Mouse (Mus musculus): ENCODE results near the gene Otog.

Gene Otog

DNA sequence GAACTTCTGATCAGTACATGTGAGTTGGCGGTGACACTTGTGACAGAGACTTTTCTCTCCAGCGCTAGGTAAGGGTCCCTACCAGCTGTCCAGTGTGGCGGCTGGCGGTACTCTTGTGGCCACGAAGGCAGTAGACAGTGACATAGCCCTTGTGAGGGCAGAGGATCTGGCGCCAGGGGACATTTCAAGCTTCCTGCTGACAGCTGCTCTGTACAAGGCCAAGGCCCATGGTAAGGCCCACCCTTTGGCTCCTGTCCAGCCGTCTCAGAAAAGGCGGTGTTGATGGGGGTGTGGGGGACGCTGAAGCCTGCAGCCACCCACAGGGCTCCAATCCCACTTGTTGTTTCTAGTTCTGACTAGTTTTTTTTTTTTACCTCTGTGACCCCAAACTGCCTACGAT is 42.9 kb downstream of the Otog start:
- DNase-seq (ENCODE audit: low spot score in 2 of 2) = peak in 1 of 2 experiments; percentile 4

DNA sequence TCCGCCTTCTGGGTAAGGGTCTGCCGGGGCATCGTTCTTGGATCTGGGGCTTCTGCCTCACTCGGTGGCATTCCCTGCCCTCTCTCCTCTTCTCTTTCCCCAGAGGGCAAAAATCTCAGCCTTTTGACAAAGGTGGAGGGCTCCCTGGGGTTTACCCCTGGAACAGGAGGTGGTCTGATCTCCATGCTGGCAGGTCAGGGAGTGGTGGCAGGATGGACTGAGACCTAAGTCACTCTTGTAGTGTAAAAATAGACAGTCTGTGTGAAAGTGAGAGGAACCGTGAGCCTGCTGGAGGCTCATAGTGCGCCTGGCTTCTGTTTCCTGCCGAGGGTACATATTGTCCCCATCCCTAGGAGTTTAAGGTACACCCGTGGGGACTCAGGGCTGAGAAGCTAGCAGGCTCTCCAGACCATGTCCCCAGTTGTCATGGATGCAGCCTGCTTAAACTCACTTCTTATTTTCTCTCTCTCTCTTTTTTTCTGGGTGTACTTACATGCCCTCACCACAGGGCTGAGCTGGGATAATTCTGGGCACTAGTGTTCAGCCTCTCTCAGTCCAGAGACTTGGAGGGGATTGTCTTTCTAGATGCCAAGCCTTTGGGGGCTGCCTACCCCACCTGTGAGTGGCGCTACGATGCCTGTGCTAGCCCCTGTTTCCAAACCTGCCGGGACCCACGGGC is 44.5 kb downstream of the Otog start:
- DNase-seq (ENCODE audit: low spot score in 2 of 2) = no peak

DNA sequence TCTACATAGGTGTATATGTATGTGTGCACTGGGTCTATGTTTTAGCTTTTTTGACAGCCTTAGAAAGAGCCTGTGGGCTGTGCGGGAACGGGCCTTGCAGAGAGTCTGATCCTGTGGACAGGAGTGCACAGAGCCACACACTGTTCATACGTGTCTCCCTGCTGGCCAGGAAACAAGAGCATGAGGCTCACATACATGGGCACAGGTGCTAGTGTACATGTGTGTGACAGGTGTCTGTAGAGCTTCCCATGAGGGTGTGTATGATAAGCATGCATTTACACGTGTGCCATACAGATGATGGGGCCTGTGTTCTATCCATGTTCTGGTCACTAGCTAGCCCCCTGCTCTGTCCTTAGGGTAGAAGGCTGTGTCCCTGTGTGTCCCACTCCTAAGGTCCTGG is 45.6 kb downstream of the Otog start:
- no peak for DNase-seq (ENCODE audit: low spot score in 2 of 2)

DNA sequence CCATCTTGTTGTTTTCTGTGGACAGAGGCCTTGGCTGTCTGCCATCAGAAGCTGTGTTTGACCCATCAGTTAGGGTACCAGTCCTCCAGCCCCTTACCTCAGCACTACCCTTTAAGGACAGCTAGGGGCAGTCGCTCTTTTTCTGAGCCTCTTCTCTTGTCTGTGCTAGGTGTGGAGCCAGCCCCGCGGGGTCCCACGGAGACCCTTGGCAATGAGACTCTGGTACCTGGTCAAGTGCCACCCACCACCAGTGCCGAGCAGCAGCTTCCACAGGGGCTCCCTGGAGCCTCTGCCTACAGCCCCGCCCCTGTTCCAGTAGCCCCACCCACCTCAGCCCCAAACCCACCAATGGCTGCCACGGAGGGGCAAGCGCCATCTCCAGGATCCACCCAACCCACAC is 46.3 kb downstream of the Otog start:
- no peak for DNase-seq (ENCODE audit: low spot score in 2 of 2)

DNA sequence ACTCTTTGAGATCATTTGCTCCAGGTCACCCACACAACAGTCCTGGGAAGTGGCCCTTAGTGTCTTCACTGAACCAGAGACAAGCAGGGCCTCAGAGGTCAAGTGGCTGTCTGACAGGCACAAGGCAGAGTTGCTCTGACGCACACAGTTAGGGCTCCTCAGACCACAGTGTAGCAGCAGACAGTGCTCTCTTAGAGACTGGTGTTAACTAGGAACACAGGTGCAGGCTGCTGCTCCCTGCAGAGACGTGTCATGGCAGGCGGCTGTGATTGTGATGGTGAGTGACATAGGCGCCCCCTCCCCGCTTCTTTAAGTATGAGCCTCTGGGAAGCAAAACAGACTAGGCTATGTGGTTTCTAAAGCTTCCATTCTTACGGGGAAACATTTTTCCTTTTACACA is 55.5 kb downstream of the Otog start:
- DNase-seq (ENCODE audit: low spot score in 2 of 2) = no peak

DNA sequence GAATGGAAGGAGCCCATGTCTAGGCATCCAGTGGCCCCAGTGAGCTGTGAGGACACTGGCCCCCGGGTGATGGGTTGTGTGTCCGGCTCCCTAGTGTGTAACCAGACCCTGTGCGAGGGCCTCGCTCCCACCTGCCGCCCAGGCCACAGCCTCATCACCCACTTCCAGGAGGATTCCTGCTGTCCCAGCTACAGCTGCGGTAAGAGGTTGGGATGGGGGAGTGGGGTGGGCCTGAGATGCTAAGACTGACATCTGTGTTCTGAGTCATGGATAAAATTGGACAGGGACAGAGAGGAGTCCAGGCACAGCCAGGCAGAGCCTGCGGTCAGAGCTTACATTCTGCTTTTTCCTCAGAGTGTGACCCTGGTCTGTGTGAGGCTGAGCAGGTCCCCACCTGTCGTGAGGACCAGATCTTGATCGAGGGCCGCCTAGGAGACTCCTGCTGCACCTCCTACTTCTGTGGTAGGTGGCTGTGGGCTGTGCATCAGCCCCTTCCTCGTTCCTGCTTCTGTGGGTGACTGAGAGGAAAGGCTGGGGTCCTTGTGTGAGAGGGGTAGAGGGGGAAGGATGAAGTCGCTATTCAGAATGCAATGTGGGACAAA is 60.3 kb downstream of the Otog start:
- no peak for DNase-seq (ENCODE audit: low spot score in 2 of 2)

DNA sequence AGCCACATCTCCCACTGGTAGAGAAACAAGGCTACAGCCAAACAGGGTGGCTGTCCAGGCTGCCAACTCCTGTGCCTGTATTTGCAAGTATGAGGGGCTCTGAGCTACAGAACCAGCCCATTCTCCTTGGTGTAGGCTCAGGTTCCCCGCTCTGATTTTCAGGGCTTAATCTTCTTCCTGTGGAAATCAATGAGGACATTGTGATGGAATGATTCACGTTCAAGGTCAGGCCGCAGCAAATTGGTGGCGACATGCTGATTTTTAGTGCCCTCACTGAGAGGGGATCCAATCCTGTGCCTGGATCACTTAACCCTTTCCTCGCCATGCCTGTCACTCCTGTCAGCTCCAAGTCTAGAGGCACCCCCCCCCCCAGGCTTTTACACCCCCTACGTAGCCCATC is 72.7 kb downstream of the Otog start:
- no peak for DNase-seq (ENCODE audit: low spot score in 2 of 2)

DNA sequence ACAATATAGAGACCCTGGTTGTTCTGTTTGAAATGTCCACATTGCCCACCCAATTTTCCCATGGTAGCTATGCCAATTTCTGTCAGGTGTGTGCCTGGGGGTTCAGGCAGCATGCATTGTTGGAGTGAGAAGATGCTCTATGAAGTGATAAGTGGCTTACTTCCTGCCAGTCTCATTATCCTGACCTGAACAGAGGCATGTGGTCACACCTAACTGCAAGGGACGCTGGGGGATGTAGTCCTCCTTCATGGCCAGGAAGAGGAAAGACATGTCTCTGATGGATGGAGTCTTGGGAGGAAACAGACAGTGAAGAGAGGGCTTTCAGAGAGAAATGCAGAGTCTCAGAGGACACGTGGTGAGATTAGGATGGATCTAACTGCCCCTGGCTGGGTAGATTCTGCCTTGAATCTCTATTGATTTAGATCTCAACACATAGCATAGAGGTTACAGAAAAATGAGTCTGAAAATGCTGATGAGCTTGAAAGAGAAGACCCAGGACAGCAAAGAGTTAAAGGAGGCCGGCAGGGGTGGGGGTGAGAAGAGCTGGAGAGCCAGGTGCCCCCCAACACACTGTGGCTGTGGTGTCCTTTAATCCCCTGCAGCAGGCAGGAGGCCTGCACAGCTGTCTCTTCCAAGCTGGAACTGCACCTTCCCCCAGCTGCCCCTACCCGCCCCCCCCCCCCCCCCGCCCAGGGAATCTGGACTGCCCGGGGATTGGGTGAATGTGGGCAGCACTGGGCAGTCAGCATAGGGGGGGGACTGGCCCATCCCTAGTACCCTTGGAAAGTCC is 73.6 kb downstream of the Otog start:
- DNase-seq (ENCODE audit: low spot score in 2 of 2) = no peak

DNA sequence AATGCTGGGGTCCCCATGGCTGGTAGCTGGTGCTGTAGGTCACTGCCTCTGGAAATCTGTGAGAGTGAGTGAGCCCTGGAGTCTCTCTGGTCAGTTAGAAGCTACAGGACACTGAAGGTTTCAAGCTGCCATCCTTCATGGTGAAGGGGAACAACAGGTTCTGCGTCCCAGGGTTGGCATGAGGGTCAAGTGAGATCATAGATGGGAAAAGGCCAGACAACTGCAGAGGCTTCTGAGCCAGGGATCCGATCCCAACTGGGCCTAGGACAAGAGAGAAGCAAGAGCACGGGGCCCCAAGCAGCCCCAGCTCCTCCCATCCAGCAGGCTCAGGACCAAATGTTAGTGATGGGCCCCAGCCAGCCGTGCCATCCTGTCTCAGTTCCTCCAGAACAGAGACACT is 74.9 kb downstream of the Otog start:
- no peak for DNase-seq (ENCODE audit: low spot score in 2 of 2)

DNA sequence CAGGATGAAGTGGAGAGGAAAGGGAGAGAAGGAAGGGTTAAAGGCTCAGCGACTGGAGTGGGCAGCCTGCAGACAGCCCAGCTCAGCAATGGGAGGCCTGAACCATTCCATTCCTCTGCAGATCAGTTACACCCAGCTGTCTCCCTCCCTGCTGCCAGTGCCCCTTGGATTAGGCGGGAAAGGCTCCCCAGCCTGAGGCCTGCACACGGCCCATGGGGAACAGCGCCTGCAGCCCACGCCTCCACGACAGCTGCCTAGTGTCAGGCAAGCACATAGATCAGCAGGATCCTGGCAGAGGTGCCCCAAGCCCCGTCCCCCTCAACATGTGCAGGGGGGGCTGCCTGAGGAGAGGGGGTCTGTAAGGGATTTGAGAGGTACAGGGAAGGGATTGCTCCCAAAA is 76.2 kb downstream of the Otog start:
- no peak for DNase-seq (ENCODE audit: low spot score in 2 of 2)

DNA sequence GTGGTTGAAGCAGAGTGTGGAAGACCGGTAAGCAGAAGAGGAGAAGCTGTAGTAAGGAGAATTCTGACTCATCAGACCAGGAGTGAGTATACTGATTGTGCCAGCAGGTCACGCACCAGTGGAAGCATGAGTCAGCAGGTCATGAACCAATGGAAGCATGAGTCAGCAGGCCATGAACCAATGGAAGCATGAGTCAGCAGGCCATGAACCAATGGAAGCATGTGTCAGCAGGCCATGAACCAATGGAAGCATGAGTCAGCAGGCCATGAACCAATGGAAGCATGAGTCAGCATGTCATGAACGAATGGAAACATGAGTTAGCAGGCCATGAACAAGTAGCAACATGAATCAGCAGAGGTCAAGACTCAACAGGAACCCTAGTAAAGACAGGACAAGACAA is 80.5 kb downstream of the Otog start:
- DNase-seq (ENCODE audit: low spot score in 2 of 2) = no peak

DNA sequence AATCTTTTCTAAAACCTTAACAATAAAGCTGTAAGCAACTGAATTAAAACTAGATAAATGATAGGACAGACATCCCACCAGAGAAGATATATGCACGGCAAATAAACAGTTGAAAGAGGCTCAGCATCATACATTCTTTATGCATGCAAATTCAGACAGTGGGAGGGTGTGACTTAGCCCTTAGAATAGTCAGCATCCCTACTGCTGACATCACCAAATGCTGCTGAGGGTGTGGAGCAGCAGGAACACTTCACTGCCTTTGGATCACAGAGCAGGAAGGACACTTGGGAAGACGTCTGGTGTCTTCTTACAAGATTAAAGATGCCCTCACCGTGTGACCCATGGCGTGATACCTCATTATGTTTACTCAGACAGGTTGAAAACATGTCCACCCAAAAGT is 87.1 kb downstream of the Otog start:
- DNase-seq (ENCODE audit: low spot score in 2 of 2) = no peak

DNA sequence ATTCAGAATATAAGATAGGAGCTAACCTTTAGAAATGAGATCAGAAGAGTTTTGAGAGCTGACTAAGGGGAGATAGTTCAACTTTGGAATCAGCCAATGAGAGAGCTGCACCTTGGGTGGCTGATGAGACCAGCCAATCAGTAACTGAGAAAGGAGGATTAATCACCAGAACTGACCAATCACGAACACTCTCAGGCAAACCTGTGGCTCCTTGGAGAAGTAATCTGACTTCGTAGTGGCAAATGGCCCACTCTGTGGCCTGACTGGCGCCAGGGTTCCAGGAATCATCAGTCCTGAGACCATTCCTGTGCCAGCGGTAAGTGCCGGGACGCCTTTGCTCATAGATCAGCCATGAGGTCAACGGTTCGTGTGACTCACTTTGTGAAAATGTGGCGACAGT is 96.6 kb downstream of the Otog start:
- no peak for DNase-seq (ENCODE audit: low spot score in 2 of 2)

DNA sequence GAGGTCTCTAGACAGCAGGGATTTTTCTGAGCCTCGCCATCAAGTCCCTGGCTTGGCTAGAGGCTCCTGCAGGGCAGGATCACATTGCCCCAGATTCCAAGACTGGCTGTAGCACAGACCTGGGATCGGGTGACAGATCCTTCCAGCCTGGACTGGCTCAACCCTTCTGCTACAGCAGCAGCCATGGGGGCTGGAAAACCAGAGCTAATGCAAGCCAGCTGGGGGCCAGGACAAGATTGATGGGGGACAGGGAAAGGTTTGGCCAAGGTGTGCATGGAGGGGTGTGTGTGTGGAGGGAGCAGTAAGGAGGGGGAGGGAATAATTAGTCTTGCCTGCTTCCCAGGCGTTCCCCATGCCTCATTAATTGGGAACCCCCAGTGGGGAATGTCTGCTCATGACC is 99.0 kb downstream of the Otog start:
- DNase-seq (ENCODE audit: low spot score in 2 of 2) = no peak

DNA sequence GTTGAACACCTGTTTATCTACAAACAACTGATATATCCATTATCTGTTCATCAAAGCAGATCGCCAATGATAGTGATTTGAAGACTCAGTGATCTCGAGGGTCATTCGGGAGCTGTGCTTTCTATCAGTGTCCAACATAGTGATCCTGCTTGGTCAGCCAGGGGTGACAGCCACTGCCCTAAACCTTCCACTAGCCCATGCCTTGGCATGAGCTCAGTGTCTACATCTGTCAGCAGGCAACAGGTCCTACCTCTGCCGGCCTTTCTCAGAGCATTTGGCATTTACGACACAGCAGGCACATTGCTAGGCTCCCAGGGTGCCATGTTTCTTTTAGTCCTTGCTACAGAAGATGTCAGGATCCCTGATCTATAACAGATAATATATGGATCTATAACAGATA is 99.5 kb downstream of the Otog start:
- DNase-seq (ENCODE audit: low spot score in 2 of 2) = no peak

DNA sequence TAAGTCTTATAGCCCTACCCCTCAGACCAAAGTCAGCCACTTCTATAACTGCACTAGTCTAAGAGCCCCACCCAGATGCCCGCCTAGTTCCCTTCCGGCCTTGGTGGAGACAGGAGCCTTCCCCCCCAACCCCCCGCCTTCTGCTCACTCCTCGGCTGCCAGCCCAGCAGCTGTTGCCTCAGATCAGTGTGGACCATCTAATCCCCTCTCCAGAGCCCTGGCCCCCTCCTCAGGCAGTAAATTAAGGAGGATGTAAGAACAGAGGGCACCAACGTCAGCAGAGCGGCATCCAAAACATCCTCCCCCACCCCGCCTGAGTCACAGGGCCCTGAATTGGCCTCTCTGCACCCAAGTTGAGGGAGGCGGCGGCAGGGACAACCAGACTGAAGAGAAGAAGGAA is 100.7 kb downstream of the Otog start:
- no peak for DNase-seq (ENCODE audit: low spot score in 2 of 2)

DNA sequence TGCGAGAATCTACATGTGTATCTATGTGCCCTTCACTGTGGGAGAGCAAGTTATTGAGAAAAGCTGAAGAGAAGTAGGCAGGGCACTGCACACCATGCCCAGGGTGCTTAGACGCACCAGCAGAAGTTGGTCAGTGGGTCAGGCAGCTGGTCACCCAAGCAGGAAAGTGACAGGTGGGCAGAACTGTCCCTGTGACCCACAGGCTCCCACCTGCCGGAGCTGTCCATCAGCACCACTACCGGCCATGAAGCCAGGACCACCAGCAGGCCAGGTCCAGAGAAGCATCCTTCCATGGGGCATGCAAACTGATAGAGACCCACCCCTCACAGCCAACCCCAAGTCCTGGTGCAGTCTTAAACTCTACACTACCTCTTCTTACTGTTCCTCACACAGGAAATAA is 106.9 kb downstream of the Otog start:
- DNase-seq (ENCODE audit: low spot score in 2 of 2) = no peak

DNA sequence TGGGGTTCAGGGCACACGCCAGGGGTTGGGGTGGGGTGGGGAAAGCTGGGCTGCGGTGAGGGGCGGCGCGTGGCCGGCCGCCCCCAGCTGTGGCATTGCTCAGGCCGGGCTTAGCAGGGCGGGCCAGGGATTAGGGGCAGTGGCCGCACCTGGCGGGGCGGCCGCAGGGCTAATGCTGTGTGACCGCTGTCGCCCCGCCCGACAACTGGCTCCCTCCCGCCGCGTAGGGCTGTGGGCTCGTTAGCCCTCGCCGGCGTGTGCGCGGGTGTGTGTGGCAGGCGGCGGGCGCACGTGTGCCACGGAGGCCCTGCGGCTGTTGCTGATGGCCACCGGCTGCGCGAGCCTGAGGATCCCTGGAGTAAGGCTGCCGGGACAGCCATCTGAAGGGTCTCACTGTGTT is 108.0 kb downstream of the Otog start:
- no peak for DNase-seq (ENCODE audit: low spot score in 2 of 2)

DNA sequence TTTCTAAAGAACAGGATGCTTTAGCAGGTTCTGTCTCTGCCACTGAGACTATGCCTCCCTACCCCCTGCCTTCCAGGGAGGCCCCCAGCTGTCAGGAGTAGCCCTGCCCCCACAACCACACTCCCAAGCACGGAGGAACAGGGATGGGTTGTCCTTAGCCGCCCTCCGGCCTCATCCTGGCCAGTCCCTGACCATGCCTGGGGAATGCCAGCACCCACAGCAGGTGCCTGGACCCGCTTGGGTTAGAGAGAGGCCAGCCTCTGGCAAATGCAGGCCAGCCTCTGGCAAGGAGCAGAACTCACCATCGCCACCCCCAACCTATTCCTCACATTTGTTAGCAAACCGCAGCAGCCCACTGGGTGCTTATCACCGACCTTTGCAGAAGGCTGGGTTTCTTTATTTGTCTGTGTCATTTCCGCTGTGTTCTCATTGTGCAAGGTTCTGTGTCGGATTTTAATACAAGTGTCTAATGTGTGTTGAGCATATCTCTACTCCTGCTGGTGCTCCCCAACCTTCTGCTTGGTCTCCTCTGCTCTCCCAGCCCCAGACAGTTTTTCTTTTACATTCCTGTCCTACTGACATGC is 109.4 kb downstream of the Otog start:
- no peak for DNase-seq (ENCODE audit: low spot score in 2 of 2)

DNA sequence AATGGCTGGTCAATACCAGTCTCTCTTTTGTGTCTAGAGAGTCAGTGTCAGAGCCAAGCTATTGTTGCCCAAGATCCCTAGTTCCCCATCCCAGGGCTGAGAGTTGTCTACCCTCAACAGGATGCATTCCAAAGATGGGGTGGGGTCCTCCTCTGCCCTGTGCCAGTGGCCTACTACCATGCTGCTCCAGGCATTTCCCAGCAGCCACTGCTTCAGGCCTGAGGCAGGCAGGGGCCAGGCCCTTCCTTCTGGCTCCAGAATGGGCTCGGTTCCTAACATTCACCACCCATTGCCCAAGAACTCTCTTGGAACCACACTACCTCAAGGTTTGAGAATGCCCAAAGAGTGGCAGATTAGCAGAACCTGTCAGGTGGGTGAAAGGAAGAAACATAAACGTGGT is 112.0 kb downstream of the Otog start:
- no peak for DNase-seq (ENCODE audit: low spot score in 2 of 2)

DNA sequence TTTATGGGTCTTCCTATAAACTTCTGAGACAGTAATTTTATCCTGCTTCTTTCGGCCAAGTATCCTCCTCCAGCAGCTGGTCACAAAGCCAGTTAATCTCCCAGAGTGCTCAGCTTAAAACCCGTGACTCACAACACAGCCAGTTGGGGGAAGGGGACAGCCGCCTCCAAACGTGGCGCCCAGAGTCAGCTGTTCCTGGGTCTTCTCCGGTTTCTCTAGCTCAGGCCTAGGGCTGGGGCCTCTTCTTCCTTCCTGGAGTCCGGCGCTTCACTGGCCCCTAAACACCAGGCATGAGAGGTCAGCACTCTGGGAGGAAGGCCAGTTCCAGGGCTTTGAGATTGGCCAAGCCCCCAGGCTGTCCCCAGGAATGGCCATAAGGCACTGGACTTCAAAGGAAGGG is 112.4 kb downstream of the Otog start:
- DNase-seq (ENCODE audit: low spot score in 2 of 2) = no peak

DNA sequence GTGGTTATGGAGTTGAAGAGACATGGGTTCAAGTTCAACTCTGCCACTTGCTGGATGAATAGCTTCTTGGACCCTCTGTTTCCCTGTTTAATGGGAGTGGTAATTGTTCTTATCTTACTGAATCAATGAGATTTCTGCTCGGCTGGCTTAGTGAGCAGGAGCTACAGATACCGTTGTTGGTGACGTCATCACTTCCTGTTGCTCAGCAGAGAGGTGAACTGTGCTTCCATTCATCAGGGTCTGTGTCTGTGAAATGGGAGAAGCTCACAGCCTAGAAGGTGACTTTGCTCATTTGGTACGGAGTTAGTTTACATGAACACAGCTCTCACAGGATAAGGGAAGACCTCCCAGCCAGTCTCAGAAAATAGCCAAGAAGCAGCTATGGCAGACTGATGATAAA is 113.1 kb downstream of the Otog start:
- DNase-seq (ENCODE audit: low spot score in 2 of 2) = no peak
